ENCODE assay signal across 8 mouse cellular contexts in the genomic region with DNA sequence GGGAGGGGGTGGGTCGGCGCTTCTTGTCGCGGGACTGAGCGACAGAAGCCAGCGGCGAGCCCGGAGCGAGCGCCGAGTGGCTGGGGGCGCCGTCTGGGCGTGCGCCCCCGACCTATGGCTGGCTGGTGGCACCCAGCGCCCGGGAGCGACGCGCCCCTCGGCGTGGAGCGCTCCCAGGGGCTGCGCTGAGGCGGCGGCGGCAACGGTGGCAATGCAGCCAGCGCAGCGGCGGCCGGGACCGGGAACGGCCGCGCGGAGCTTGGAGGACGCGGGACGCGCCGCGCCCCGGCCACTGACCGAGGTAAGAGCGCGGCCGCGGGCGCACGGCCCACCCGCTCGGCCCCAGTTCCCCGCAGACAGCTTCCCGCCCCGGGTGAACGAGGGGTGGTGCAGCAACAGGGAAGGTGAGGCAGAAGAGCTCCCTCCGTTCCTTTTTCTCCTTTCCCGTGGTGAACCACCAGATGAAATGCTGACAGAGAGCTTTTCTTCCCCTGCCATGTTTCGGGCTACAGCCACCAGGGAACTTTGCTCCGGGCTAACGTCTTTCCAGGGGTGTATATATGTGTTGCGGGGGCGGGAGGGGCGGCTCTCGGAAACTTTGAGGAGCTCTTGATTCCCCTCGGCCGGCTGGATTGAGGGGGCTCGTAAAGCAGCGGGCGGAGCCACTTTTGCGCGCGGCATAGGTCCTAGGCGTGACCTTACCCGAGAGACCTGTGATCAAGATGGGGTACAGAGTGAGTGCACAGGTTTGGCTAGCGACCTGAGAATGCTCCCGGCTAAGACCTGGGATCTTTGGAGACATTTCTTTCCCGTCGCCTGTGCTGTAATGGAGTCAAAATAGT. TPM values are rescaled to one million over a fixed set of nuclear protein-coding genes. Genes with fewer than 3 reads are reported as not detected.
DNase-seq lines count a peak whose midpoint lies in the region; ATAC-seq and TF ChIP-seq lines count a peak whose summit lies in the region.

A gene (plus strand): TSS at position 15 of the 842 bp plus-strand sequence.

- ATAC-seq in lung, postnatal 0 days = no peak
- no peak for ATAC-seq in embryonic facial prominence, embryonic 15.5 days (ENCODE audit: insufficient number of reproducible peaks, low FRiP score, low TSS enrichment, low read depth)
- peak; percentile 25; the same call in 1 of the 2 replicates for ATAC-seq in heart, postnatal 0 days (ENCODE audit: insufficient read depth, low read depth)
- ATAC-seq in liver, embryonic 14.5 days (ENCODE audit: insufficient read depth) = no peak
- no peak for ATAC-seq in megakaryocyte-erythroid progenitor cell, adult 5-6 weeks (replicated peaks; ENCODE audit: low FRiP score, low TSS enrichment, poor library complexity, severe bottlenecking)
- ATAC-seq in activated CD4-positive, CD25-positive, alpha-beta regulatory T cell, adult 4 months = no peak

- no peak for TF ChIP-seq EP300 in lung, postnatal 0 days (IDR thresholded peaks at IDR 0.05)
- no peak for TF ChIP-seq EP300 in heart, postnatal 0 days (IDR thresholded peaks at IDR 0.05; ENCODE audit: low read depth)
- no peak for TF ChIP-seq EP300 in liver, embryonic 14.5 days (IDR thresholded peaks at IDR 0.05; ENCODE audit: low read depth)

- WGBS in lung, postnatal 0 days = 4% methylated on average over 64 of the region's 81 CpGs
- WGBS in embryonic facial prominence, embryonic 15.5 days = under 1% methylated on average over 81 of the region's 81 CpGs
- 1% methylated on average over 64 of the region's 81 CpGs for WGBS in heart, postnatal 0 days
- 1% methylated on average over 81 of the region's 81 CpGs for WGBS in liver, embryonic 14.5 days (ENCODE audit: insufficient replicate concordance)

- no peaks in the 10 kb centered on the region for H3K4me1 ChIP-seq in lung, postnatal 0 days (ENCODE audit: insufficient read depth, low read depth, low read length)
- H3K4me1 ChIP-seq in embryonic facial prominence, embryonic 15.5 days = peaks cover 20% of the 10 kb centered on the region
- H3K4me1 ChIP-seq in heart, postnatal 0 days (ENCODE audit: control insufficient read depth, insufficient read depth) = peaks cover 47% of the 10 kb centered on the region
- H3K4me1 ChIP-seq in liver, embryonic 14.5 days (replicated peaks; ENCODE audit: control insufficient read depth in 2 of 2, insufficient read depth in 2 of 2, low read length in 1 of 2) = no peaks in the 10 kb centered on the region

- peaks cover 39% of the 10 kb centered on the region for H3K27me3 ChIP-seq in lung, postnatal 0 days (replicated peaks; ENCODE audit: insufficient read depth, low read length)
- H3K27me3 ChIP-seq in embryonic facial prominence, embryonic 15.5 days = peaks cover 72% of the 10 kb centered on the region
- peaks cover 34% of the 10 kb centered on the region for H3K27me3 ChIP-seq in heart, postnatal 0 days (ENCODE audit: control insufficient read depth, insufficient read depth, low read length)
- H3K27me3 ChIP-seq in liver, embryonic 14.5 days (ENCODE audit: control insufficient read depth, insufficient read depth, low read length) = peaks cover 39% of the 10 kb centered on the region

- no peaks in the 10 kb centered on the region for H3K9me3 ChIP-seq in lung, postnatal 0 days (ENCODE audit: low read length)
- no peaks in the 10 kb centered on the region for H3K9me3 ChIP-seq in embryonic facial prominence, embryonic 15.5 days (replicated peaks)
- no peaks in the 10 kb centered on the region for H3K9me3 ChIP-seq in heart, postnatal 0 days (replicated peaks; ENCODE audit: control insufficient read depth, low read length)
- H3K9me3 ChIP-seq in liver, embryonic 14.5 days (ENCODE audit: control insufficient read depth, low read length) = no peaks in the 10 kb centered on the region

- H3K36me3 ChIP-seq in lung, postnatal 0 days (ENCODE audit: insufficient read depth, low read length) = no peaks in the 10 kb centered on the region
- H3K36me3 ChIP-seq in embryonic facial prominence, embryonic 15.5 days = no peaks in the 10 kb centered on the region
- H3K36me3 ChIP-seq in heart, postnatal 0 days (replicated peaks; ENCODE audit: control insufficient read depth, insufficient read depth, low read length) = no peaks in the 10 kb centered on the region
- no peaks in the 10 kb centered on the region for H3K36me3 ChIP-seq in liver, embryonic 14.5 days (replicated peaks; ENCODE audit: control insufficient read depth, insufficient read depth, low read depth)

- peak within 1 kb of the TSS; percentile 67 for H3K4me2 ChIP-seq in lung, postnatal 0 days (replicated peaks; ENCODE audit: low read depth, low read length)
- peak within 1 kb of the TSS; percentile 99 for H3K4me2 ChIP-seq in embryonic facial prominence, embryonic 15.5 days (replicated peaks)
- peak within 1 kb of the TSS; percentile 68 for H3K4me2 ChIP-seq in heart, postnatal 0 days (ENCODE audit: low read depth, low read length)
- H3K4me2 ChIP-seq in liver, embryonic 14.5 days (ENCODE audit: low read depth) = peak within 1 kb of the TSS; percentile 18

- H3K27ac ChIP-seq in lung, postnatal 0 days (ENCODE audit: low read length) = no peak within 1 kb of the TSS
- H3K27ac ChIP-seq in embryonic facial prominence, embryonic 15.5 days (replicated peaks) = no peak within 1 kb of the TSS
- H3K27ac ChIP-seq in heart, postnatal 0 days (ENCODE audit: low read depth) = peak within 1 kb of the TSS; percentile 66
- no peak within 1 kb of the TSS for H3K27ac ChIP-seq in liver, embryonic 14.5 days

- H3K9ac ChIP-seq in lung, postnatal 0 days (replicated peaks; ENCODE audit: low read depth) = no peak within 1 kb of the TSS
- no peak within 1 kb of the TSS for H3K9ac ChIP-seq in embryonic facial prominence, embryonic 15.5 days
- peak within 1 kb of the TSS; percentile 78 for H3K9ac ChIP-seq in heart, postnatal 0 days (replicated peaks; ENCODE audit: low read depth, low read length)
- H3K9ac ChIP-seq in liver, embryonic 14.5 days (replicated peaks) = no peak within 1 kb of the TSS

- TF ChIP-seq CTCF in lung, postnatal 0 days (IDR thresholded peaks at IDR 0.05) = no peak
- no peak for TF ChIP-seq CTCF in heart, postnatal 0 days (IDR thresholded peaks at IDR 0.05; ENCODE audit: low read depth)
- TF ChIP-seq CTCF in liver, embryonic 14.5 days (IDR thresholded peaks at IDR 0.05; ENCODE audit: low read depth) = no peak

- H3K4me3 ChIP-seq in lung, postnatal 0 days (ENCODE audit: low read depth, low read length) = peak within 1 kb of the TSS; percentile 38
- peak within 1 kb of the TSS; percentile 54 for H3K4me3 ChIP-seq in embryonic facial prominence, embryonic 15.5 days (replicated peaks)
- peak within 1 kb of the TSS; percentile 78 for H3K4me3 ChIP-seq in heart, postnatal 0 days (ENCODE audit: low read depth, low read length)
- peak within 1 kb of the TSS in 1 of 2 experiments; percentile 22; a peak in 2 of 4 replicates for H3K4me3 ChIP-seq in liver, embryonic 14.5 days (ENCODE audit: insufficient read depth in 1 of 2, low read depth in 2 of 2, low read length in 2 of 2)

- DNase-seq in lung, postnatal 0 days (ENCODE audit: low spot score) = no peak
- no peak for DNase-seq in lung, adult 18-20 months
- no peak for DNase-seq in heart, postnatal 0 days (ENCODE audit: low spot score)
- no peak for DNase-seq in liver, embryonic 14.5 days (ENCODE audit: low read depth in 3 of 3, low spot score in 3 of 3)
- DNase-seq in lung, postnatal 25 days (ENCODE audit: low spot score) = no peak

RNA-seq across cellular contexts. Expression of the gene that starts here (rescaled TPM):
- 0.33 and 0.61 TPM in 2 replicates for polyA plus RNA-seq in lung, postnatal 0 days (2015; fragmentation: Nextera tagmentation; extraction: Ambion mirVana)
- 1.7 and 3.0 TPM in 2 replicates for polyA plus RNA-seq in embryonic facial prominence, embryonic 15.5 days (2015; fragmentation: Nextera tagmentation; extraction: Ambion mirVana)
- total RNA-seq in heart, postnatal 0 days (2014; rRNA removed; ENCODE audit: low replicate concordance) = 38.9 and 69.3 TPM in 2 replicates
- polyA plus RNA-seq in heart, postnatal 0 days (2015; fragmentation: Nextera tagmentation; extraction: Ambion mirVana) = 9.5 and 10.8 TPM in 2 replicates
- polyA plus RNA-seq in liver, embryonic 14.5 days (2012; rRNA removed) = 0.06 and 0.10 TPM in 2 replicates
- polyA plus RNA-seq in liver, embryonic 14.5 days (2014; fragmentation: Nextera tagmentation; extraction: Ambion mirVana) = not detected in 2 replicates
- not detected in 2 replicates for total RNA-seq in megakaryocyte-erythroid progenitor cell, adult 5-6 weeks (2014; fragmentation: Nextera tagmentation)
- not detected in 2 replicates for total RNA-seq in megakaryocyte-erythroid progenitor cell, adult 5-6 weeks (2017)
- not detected for polyA plus RNA-seq in activated CD4-positive, CD25-positive, alpha-beta regulatory T cell, adult 4 months (2017; shearing (Covaris generic))

Comparison
In these comparisons a context has a peak if more than half of its experiments do, and no peak if none do; other contexts are left out.
1. RNA of the gene that starts here (total RNA-seq): 38.9 to 69.3 TPM in heart, postnatal 0 days; not detected in megakaryocyte-erythroid progenitor cell, adult 5-6 weeks; every median in the first group is over 10 times any median in the second.
2. H3K4me2 ChIP-seq: peak in every context shown above with its lines; median percentile 99 in embryonic facial prominence, embryonic 15.5 days; 68 in heart, postnatal 0 days; 67 in lung, postnatal 0 days; 18 in liver, embryonic 14.5 days.